Mouse (Mus musculus) liver, postnatal 0 days (tissue): ENCODE data around the gene Hist1h2ao. TPM values are rescaled to one million over a fixed set of nuclear protein-coding genes. Genes with fewer than 3 reads are reported as not detected.
"Not testable (repeated sequence)": the region's sequence is repeated elsewhere in the genome, so short reads cannot be mapped to it uniquely, and the experiment has no call there.

Source experiments
- ATAC-seq: fragments of 200-750 bp; cut with Nextera tagmentation; 2 replicates; pipeline ENCODE4 v1.8.0; 2017; ENCODE audit warnings: mild to moderate bottlenecking, moderate library complexity
- DNase-seq: peaks from one replicate; pipeline ENCODE4 v3.0.0-alpha.2; 2016
- H3K27ac ChIP-seq: fragments of 300-500 bp; sonication (generic); 2 replicates; pipeline ENCODE4 v1.5.1; 2014; ENCODE audit warnings: antibody characterized with exemption, moderate library complexity, mild to moderate bottlenecking, low read depth
- H3K27me3 ChIP-seq: fragments of 300-500 bp; sonication (generic); 2 replicates; pipeline ENCODE4 v1.6.1; 2014; ENCODE audit warnings: low read length, control low read depth, mixed read lengths; ENCODE audit not compliant: insufficient read depth
- H3K36me3 ChIP-seq: fragments of 300-500 bp; sonication (generic); replicated peaks from 2 replicates; pipeline ENCODE4 v1.6.1; 2014; ENCODE audit warnings: mild to moderate bottlenecking, control low read depth, low read length, moderate library complexity, mixed read lengths; ENCODE audit not compliant: insufficient read depth
- H3K4me1 ChIP-seq: fragments of 300-500 bp; sonication (generic); 2 replicates; pipeline ENCODE4 v1.6.1; 2014; ENCODE audit warnings: antibody characterized with exemption, mild to moderate bottlenecking, control low read depth; ENCODE audit not compliant: insufficient read depth
- H3K4me2 ChIP-seq: fragments of 300-500 bp; sonication (generic); 2 replicates; pipeline ENCODE4 v1.6.1; 2014; ENCODE audit warnings: low read depth, mild to moderate bottlenecking, low read length, moderate library complexity, mixed read lengths
- H3K4me3 ChIP-seq: fragments of 300-500 bp; sonication (generic); 2 replicates; pipeline ENCODE4 v1.5.1; 2014; ENCODE audit warnings: low read depth, low read length
- H3K9ac ChIP-seq: fragments of 300-500 bp; sonication (generic); replicated peaks from 2 replicates; pipeline ENCODE4 v1.6.1; 2014; ENCODE audit warnings: mild to moderate bottlenecking, moderate library complexity
- H3K9me3 ChIP-seq: fragments of 300-500 bp; sonication (generic); 2 replicates; pipeline ENCODE4 v1.6.1; 2016; ENCODE audit warnings: mild to moderate bottlenecking, control low read depth, low read length, mixed read lengths
- CTCF ChIP-seq: sonication (generic); IDR thresholded peaks from 2 replicates; pipeline ENCODE4 v1.5.1; 2016; ENCODE audit warnings: antibody characterized with exemption, low read depth
- EP300 ChIP-seq: IDR thresholded peaks from 2 replicates; pipeline ENCODE4 v1.6.1; 2016; ENCODE audit warnings: antibody characterized with exemption, low read depth, mild to moderate bottlenecking
- WGBS: fragments of 180-500 bp; shearing (Covaris S2); extraction: QIAGEN DNeasy Blood & Tissue Kit; methylation state at CpG from one replicate; pipeline ENCODE4 v1.1.7; 2014; ENCODE audit not compliant: insufficient replicate concordance; 5-methylcytosine and 5-hydroxymethylcytosine counted together
- polyA plus RNA-seq: library from polyadenylated mRNA; unstranded; fragments of >200 nt; fragmentation: Nextera tagmentation; extraction: Ambion mirVana; gene quantifications from 2 replicates; pipeline ENCODE4 v1.2.1, GENCODE M21; 2015

Hist1h2ao gene
- polyA plus RNA-seq, 1 experiment from 2014 or later: not detected

DNA sequence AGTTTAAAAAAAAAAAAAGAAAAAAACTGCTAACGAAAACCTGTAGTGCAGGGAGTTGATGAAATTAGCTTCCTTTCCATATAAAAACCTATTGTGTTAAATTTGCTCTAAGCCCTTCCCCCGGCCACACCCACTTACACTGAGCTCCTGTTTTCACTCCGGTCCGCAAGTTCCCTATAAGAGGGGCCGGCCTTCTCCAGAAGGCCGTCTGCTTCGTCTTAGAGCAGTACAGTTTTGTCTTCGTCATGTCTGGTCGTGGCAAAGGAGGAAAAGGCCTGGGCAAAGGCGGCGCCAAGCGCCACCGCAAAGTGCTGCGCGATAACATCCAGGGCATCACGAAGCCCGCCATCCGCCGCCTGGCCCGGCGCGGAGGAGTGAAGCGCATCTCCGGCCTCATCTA is 1.3 kb downstream of the Hist1h2ao start, which contains the start of gene Hist1h4m:
Gene Hist1h4m (plus strand): TSS at position 208 of the 400 bp plus-strand sequence.
- not testable (repeated sequence) for H3K36me3 ChIP-seq, H3K9ac ChIP-seq, H3K27me3 ChIP-seq, H3K4me1 ChIP-seq, DNase-seq, H3K4me2 ChIP-seq, H3K9me3 ChIP-seq
- peak within 1 kb of the TSS; percentile 78 for H3K27ac ChIP-seq
- H3K4me3 ChIP-seq: 0 out of 2 replicates have a peak within 1 kb of the TSS, but pooled peaks have one; percentile 8
- WGBS: no CpG with 5 or more reads among the region's 24 CpGs
- peak; percentile 47 for ATAC-seq

DNA sequence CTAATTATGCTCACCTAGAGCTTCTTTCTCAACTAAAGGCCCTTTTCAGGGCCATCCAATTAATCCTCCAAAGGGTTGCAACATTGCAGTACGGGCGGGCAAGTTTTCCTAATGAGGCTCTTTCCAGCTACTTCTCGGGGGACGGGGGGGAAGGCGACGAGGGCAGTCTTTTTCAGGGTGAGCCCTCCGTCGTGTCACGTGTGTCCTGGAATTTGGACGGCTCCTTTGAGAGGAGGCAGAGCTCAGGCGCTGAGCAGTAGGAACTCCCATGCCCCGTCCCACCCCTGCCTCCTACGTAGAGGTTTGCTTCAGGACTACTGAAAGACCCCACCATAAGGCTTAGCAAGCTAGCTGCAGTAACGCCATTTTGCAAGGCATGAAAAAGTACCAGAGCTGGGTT is 1.8 kb downstream of the Hist1h2ao start:
- H3K4me2 ChIP-seq, DNase-seq, H3K27me3 ChIP-seq, H3K4me1 ChIP-seq, H3K9me3 ChIP-seq, H3K9ac ChIP-seq, H3K36me3 ChIP-seq: not testable (repeated sequence)
- peak; percentile 35 for ATAC-seq
- WGBS: 0% methylated on average over 10 of the region's 14 CpGs
- Histone ChIP-seq H3K27ac (peak overlapping the region; percentile 78), H3K4me3 (0 out of 2 replicates have a peak overlapping the region, but pooled peaks have one; percentile 8)

DNA sequence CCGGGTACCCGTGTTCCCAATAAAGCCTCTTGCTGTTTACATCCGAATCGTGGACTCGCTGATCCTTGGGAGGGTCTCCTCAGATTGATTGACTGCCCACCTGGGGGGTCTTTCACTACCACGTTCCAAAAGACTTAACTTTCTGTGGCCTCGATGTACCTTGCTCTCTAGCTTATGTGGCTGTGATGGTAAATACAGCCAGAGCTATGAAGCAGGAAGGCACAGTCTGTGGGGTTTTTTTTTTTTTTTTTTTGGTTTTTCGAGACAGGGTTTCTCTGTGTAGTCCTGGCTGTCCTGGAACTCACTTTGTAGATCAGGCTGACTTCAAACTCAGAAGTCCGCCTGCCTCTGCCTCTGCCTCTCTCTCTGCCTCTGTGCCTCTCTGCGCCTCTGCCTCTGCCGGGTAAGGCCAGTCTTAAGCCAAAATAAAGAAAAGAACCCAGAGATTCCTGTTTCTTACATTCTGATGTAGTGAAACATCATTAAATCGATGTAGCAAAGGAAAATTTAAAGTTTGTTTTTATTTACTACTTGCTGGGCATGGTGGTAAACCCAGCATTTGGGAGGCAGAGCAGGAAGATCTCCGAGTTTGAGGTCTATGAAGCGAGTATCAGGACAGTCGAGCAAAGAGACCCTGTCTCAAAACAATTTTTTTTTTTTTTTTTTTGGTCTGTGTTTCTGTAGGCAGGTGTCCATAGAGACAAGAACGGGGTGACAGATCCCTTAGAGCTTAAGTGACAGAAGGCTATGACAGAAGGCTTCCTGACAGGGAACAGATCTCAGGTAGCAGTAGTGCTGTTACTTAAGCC is 10.0 kb downstream of the Hist1h2ao start:
- H3K36me3 ChIP-seq, H3K27me3 ChIP-seq, H3K9me3 ChIP-seq, H3K4me1 ChIP-seq, H3K4me2 ChIP-seq, H3K4me3 ChIP-seq, ATAC-seq, H3K9ac ChIP-seq, DNase-seq, H3K27ac ChIP-seq: not testable (repeated sequence)
- WGBS: 68% methylated on average over 6 of the region's 16 CpGs

DNA sequence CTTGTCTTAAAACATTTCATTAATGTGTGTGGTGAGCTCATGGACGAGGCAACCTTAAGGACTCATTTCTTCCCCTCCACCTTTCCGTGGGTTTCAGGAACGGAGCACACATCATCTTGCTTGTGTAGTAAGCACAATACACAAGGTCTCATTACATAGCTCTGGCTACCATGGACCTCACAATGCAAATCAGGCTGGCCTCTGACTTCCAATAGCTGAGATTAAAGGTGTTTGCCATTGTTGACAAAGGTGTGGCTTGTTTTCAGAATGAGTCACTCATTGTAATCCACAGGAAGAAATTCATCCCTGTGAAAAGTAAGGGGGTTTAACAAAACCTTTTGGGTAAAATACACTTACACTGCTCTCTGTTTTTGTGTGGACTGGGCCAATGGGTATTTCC is 18.2 kb downstream of the Hist1h2ao start:
- no peak overlapping the region for H3K9ac ChIP-seq
- H3K27ac ChIP-seq: no peak overlapping the region
- no peak for TF ChIP-seq CTCF
- no peak for TF ChIP-seq EP300
- no peaks in the 10 kb centered on the region for H3K9me3 ChIP-seq
- DNase-seq (no peak), ATAC-seq (no peak)
- no peak overlapping the region for H3K4me2 ChIP-seq
- H3K4me3 ChIP-seq: no peak overlapping the region
- no peaks in the 10 kb centered on the region for H3K27me3 ChIP-seq
- no peaks in the 10 kb centered on the region for H3K4me1 ChIP-seq
- no peaks in the 10 kb centered on the region for H3K36me3 ChIP-seq
- WGBS: 81% methylated on average over 3 of the region's 3 CpGs

DNA sequence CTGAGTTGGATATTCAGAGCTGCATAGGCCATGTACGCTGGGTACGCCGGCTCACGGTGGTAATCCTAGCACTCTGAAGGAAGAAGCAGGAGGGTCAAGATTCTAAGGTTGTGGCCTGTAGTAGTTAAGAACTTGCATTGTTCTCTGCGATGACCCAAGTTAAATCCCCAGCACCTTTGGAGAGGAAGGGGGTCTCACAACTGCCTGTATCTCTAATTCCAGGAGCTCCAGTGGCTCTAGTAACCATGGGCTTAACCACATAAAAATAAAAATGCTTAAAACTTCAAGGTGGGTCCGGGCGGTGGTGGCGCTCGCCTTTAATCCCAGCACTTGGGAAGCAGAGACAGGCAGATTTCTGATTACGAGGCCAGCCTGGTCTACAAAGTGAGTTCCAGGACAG is 20.1 kb downstream of the Hist1h2ao start:
- peak overlapping the region; percentile 66 for H3K27ac ChIP-seq
- peak overlapping the region; percentile 48; the same call in 1 of the 2 replicates for H3K9ac ChIP-seq
- H3K27me3 ChIP-seq: no peaks in the 10 kb centered on the region
- H3K4me1 ChIP-seq: no peaks in the 10 kb centered on the region
- 87% methylated on average over 10 of the region's 10 CpGs for WGBS
- no peaks in the 10 kb centered on the region for H3K36me3 ChIP-seq
- H3K9me3 ChIP-seq: no peaks in the 10 kb centered on the region
- TF ChIP-seq EP300: no peak
- TF ChIP-seq CTCF: no peak
- H3K4me2 ChIP-seq: peak overlapping the region; percentile 2; the same call in 1 of the 2 replicates
- ATAC-seq: no peak
- no peak for DNase-seq
- no peak overlapping the region for H3K4me3 ChIP-seq

DNA sequence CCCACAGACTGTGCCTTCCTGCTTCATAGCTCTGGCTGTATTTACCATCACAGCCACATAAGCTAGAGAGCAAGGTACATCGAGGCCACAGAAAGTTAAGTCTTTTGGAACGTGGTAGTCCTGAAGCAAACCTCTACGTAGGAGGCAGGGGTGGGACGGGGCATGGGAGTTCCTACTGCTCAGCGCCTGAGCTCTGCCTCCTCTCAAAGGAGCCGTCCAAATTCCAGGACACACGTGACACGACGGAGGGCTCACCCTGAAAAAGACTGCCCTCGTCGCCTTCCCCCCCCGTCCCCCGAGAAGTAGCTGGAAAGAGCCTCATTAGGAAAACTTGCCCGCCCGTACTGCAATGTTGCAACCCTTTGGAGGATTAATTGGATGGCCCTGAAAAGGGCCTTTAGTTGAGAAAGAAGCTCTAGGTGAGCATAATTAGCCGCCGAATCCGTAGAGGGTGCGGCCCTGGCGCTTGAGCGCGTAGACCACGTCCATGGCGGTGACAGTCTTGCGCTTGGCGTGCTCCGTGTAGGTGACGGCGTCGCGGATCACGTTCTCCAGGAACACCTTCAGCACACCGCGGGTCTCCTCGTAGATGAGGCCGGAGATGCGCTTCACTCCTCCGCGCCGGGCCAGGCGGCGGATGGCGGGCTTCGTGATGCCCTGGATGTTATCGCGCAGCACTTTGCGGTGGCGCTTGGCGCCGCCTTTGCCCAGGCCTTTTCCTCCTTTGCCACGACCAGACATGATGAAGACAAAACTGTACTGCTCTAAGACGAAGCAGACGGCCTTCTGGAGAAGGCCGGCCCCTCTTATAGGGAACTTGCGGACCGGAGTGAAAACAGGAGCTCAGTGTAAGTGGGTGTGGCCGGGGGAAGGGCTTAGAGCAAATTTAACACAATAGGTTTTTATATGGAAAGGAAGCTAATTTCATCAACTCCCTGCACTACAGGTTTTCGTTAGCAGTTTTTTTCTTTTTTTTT is 21.4 kb downstream of the Hist1h2ao start, which contains the start of gene Hist1h4n:
Gene Hist1h4n (minus strand): TSS at position 779 of the 977 bp plus-strand sequence.
- not testable (repeated sequence) for H3K9me3 ChIP-seq, H3K4me1 ChIP-seq, DNase-seq, H3K27me3 ChIP-seq, H3K36me3 ChIP-seq, H3K4me3 ChIP-seq, H3K9ac ChIP-seq
- ATAC-seq: peak; percentile 69
- Histone ChIP-seq H3K4me2 (peak within 1 kb of the TSS; percentile 26; the same call in 1 of the 2 replicates), H3K27ac (peak within 1 kb of the TSS; percentile 70)
- WGBS: 0% methylated on average over 15 of the region's 58 CpGs

DNA sequence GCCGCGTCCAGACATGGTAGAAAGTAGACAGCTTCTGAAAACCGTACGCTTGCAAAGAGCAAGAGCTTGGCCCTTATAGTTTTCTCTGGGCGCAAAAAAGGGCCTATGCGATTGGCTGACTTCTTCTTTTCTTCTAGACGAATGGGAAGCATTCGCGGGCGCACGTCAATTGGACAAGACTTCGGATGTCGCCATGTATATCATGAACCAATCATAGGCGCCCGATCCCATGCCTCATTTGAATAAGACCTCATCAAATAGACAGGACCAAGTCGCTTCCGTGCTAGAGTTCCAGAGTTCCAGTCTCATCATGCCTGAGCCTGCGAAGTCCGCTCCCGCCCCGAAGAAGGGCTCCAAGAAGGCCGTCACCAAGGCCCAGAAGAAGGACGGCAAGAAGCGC is 23.2 kb downstream of the Hist1h2ao start, which contains the start of the genes Hist1h2ap and Hist1h2br:
Gene Hist1h2ap (minus strand): TSS at position 47 of the 400 bp plus-strand sequence.
Gene Hist1h2br (plus strand): TSS at position 283 of the 400 bp plus-strand sequence.
- H3K9me3 ChIP-seq: not testable (repeated sequence)

DNA sequence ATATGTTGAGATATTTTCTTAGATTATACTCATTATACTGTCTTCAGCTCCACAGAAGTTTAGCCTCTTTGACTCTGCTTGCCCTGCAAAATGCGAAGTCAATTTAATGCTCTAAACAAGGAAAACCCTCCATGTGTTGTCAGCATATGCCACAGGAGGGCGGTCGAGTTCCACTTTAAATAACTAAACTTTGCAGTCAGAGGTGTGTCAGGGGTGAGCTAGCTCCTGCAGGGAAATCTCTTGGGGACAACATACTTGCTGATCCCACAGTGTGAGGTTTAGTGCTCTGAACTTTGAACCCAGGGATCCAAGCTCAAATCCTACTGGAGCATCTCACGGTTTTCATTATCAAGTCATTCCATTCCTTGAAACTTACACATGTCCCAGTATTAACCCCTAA is 30.2 kb downstream of the Hist1h2ao start:
- H3K4me2 ChIP-seq, H3K9ac ChIP-seq, H3K9me3 ChIP-seq, DNase-seq, H3K27me3 ChIP-seq, H3K4me3 ChIP-seq, H3K4me1 ChIP-seq, H3K36me3 ChIP-seq, H3K27ac ChIP-seq: not testable (repeated sequence)
- ATAC-seq: peak; percentile 82
- no CpG with 5 or more reads among the region's 4 CpGs for WGBS

More for the DNA sequence above, 23.2 kb downstream of the Hist1h2ao start, which contains the start of the genes Hist1h2ap and Hist1h2br:
- not testable (repeated sequence) for H3K27me3 ChIP-seq, H3K27ac ChIP-seq, H3K4me1 ChIP-seq, H3K9ac ChIP-seq, H3K36me3 ChIP-seq, H3K4me2 ChIP-seq, H3K4me3 ChIP-seq, DNase-seq
- ATAC-seq: peak; percentile 86
- WGBS: no CpG with 5 or more reads among the region's 24 CpGs

DNA sequence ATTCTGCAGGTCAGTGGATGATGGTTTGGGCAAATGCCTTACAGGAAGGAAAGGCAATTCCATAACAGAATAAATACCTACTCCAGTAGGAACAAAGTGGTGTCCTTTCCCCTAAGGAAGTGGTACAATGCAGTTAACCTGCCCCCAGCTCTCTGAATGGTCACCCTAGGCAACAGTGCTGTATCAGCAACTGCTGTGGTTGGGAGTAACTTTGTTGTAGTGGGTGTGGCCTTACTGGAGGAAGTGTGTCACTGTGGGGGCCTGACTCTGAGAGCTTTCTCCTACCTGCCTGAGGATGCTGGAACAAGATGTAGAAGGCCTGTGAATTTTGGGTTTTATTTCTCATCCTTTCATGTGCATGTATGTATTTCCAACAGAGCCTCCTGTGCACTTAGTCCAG is 36.1 kb downstream of the Hist1h2ao start:
- not testable (repeated sequence) for H3K9ac ChIP-seq, H3K36me3 ChIP-seq, H3K27me3 ChIP-seq, H3K9me3 ChIP-seq, H3K4me1 ChIP-seq, DNase-seq, H3K4me2 ChIP-seq, H3K4me3 ChIP-seq, H3K27ac ChIP-seq, ATAC-seq
